Mouse (Mus musculus): ENCODE results near the gene Ssxb2. TPM values are rescaled to one million over a fixed set of nuclear protein-coding genes. Genes with fewer than 3 reads are reported as not detected.
"Not testable (repeated sequence)": the region's sequence is repeated elsewhere in the genome, so short reads cannot be mapped to it uniquely, and the experiment has no call there.

The Ssxb2 gene
- total RNA-seq (2021) = not detected
- long read RNA-seq, experiment 1 = 0 reads
- long read RNA-seq, experiment 2 = 0 reads

GRCm38 (mm10) chrX:8461626-8462025 lies at the start of gene Ssxb2:
Ssxb2 (minus strand) TSS chrX:8461726.
- DNase-seq; intact Hi-C loops (cut with DNase I; ENCODE audit: low total_unique reads): not testable (repeated sequence)

- DNase-seq; intact Hi-C loops (cut with DNase I; ENCODE audit: low total_unique reads): not testable (repeated sequence)
These were observed 48.5 kb downstream of the Ssxb2 start, which contains the start of gene Ssxb1 for GRCm38 (mm10) chrX:8413005-8413404. Ssxb1 (plus strand) TSS chrX:8413305.

Other genes with a start within 250 kb of the Ssxb2 start
- gene Ftsj1, start 209.3 kb downstream of the Ssxb2 start, total RNA-seq (2021) = 10 to 100 TPM; 11.2 to 12.6 TPM
- under 1 TPM in 1 of 2 experiments, not detected in 1; 0.27 TPM for gene Slc38a5, start 190.6 kb downstream of the Ssxb2 start, total RNA-seq (2021)
- gene Ssxb10, start 134.3 kb downstream of the Ssxb2 start, total RNA-seq (2021) = not detected
- not detected for gene Ssxb9, start 94.7 kb downstream of the Ssxb2 start, total RNA-seq (2021)
- not detected for gene Ssxb1, start 48.4 kb downstream of the Ssxb2 start, total RNA-seq (2021)
- not detected for gene Gm14459, start 63.2 kb upstream of the Ssxb2 start, total RNA-seq (2021)
- not detected for gene Ssxb6, start 86.5 kb upstream of the Ssxb2 start, total RNA-seq (2021)
- not detected for gene Ssxb3, start 130.1 kb upstream of the Ssxb2 start, total RNA-seq (2021)
- gene Ssxb8, start 229.1 kb upstream of the Ssxb2 start, total RNA-seq (2021) = not detected

All from gastrocnemius, postnatal 14 days (tissue).